Mouse (Mus musculus) heart, embryonic 15.5 days (tissue): ENCODE results near the gene Rbp4. TPM values are rescaled to one million over a fixed set of nuclear protein-coding genes. Genes with fewer than 3 reads are reported as not detected.

Experiments
- ATAC-seq: fragments of 200-750 bp; cut with Nextera tagmentation; replicated peaks from 2 replicates; pipeline ENCODE4 v1.8.0; 2017; ENCODE audit warnings: low read depth, moderate TSS enrichment; ENCODE audit not compliant: insufficient number of reproducible peaks, insufficient read depth, low FRiP score
- H3K27ac ChIP-seq: fragments of 300-500 bp; sonication (generic); 2 replicates; pipeline ENCODE4 v1.5.1; 2015; ENCODE audit warnings: mild to moderate bottlenecking, inconsistent platforms
- H3K27me3 ChIP-seq: fragments of 300-500 bp; sonication (generic); 2 replicates; pipeline ENCODE4 v1.6.1; 2015; ENCODE audit warnings: inconsistent platforms
- H3K36me3 ChIP-seq: fragments of 300-500 bp; sonication (generic); 2 replicates; pipeline ENCODE4 v1.6.1; 2015; ENCODE audit warnings: mild to moderate bottlenecking, inconsistent platforms
- H3K4me1 ChIP-seq: fragments of 300-500 bp; sonication (generic); replicated peaks from 2 replicates; pipeline ENCODE4 v1.6.1; 2015; ENCODE audit warnings: inconsistent platforms
- H3K4me2 ChIP-seq: fragments of 300-500 bp; sonication (generic); 2 replicates; pipeline ENCODE4 v1.6.1; 2015; ENCODE audit warnings: inconsistent platforms, mild to moderate bottlenecking, moderate library complexity
- H3K4me3 ChIP-seq: fragments of 300-500 bp; sonication (generic); 2 replicates; pipeline ENCODE4 v1.5.1; 2015; ENCODE audit warnings: mild to moderate bottlenecking, inconsistent platforms
- H3K9ac ChIP-seq: fragments of 300-500 bp; sonication (generic); 2 replicates; pipeline ENCODE4 v1.6.1; 2015; ENCODE audit warnings: mild to moderate bottlenecking, inconsistent platforms
- H3K9me3 ChIP-seq: fragments of 300-500 bp; sonication (generic); replicated peaks from 2 replicates; pipeline ENCODE4 v1.6.1; 2016; ENCODE audit warnings: inconsistent platforms
- whole genome bisulfite sequencing: fragments of 180-500 bp; shearing (Covaris S2); methylation state at CpG from one replicate; pipeline ENCODE4 v1.1.7; 2015; ENCODE audit warnings: mixed read lengths; 5-methylcytosine and 5-hydroxymethylcytosine counted together
- polyA plus RNA-seq: library from polyadenylated mRNA; unstranded; fragments of >200 nt; fragmentation: Nextera tagmentation; extraction: Ambion mirVana; gene quantifications from 2 replicates; pipeline ENCODE4 v1.2.1, GENCODE M21; 2015

Rbp4 gene
- polyA plus RNA-seq, 1 experiment from 2014 or later, result 4.9 TPM

- Histone ChIP-seq H3K4me1 (0 out of 2 replicates have a peak, but pooled peaks cover 4% of the 10 kb centered on the region), H3K9ac (no peak overlapping the region), H3K4me2 (peak overlapping the region; percentile 24; the same call in 1 of the 2 replicates), H3K27me3 (0 out of 2 replicates have a peak, but pooled peaks cover 3% of the 10 kb centered on the region), H3K27ac (no peak overlapping the region), H3K4me3 (no peak overlapping the region), H3K36me3 (no peaks in the 10 kb centered on the region), H3K9me3 (no peaks in the 10 kb centered on the region)
- ATAC-seq, result peak; percentile 74
- 44% methylated on average over 11 of the region's 11 CpGs for WGBS
Observed at GRCm38 (mm10) chr19:38086948-38087551, 38.0 kb downstream of the Rbp4 start.

- no peaks in the 10 kb centered on the region for H3K9me3 ChIP-seq
- no peak for ATAC-seq
- 71% methylated on average over 4 of the region's 4 CpGs for WGBS
Observed at GRCm38 (mm10) chr19:38085841-38086240, 39.2 kb downstream of the Rbp4 start.

GRCm38 (mm10) chr19:38082931-38083525, 42.1 kb downstream of the Rbp4 start:
- H3K9ac ChIP-seq, result no peak overlapping the region
- ATAC-seq, result no peak
- H3K4me1 ChIP-seq, result 0 out of 2 replicates have a peak, but pooled peaks cover 4% of the 10 kb centered on the region
- WGBS, result 59% methylated on average over 5 of the region's 5 CpGs
- H3K36me3 ChIP-seq, result no peaks in the 10 kb centered on the region
- H3K27ac ChIP-seq, result no peak overlapping the region
- H3K4me3 ChIP-seq, result no peak overlapping the region
- H3K4me2 ChIP-seq, result no peak overlapping the region
- 0 out of 2 replicates have a peak, but pooled peaks cover 3% of the 10 kb centered on the region for H3K27me3 ChIP-seq
- H3K9me3 ChIP-seq, result no peaks in the 10 kb centered on the region

More at GRCm38 (mm10) chr19:38085841-38086240, 39.2 kb downstream of the Rbp4 start:
- 0 out of 2 replicates have a peak, but pooled peaks cover 4% of the 10 kb centered on the region for H3K4me1 ChIP-seq
- H3K4me2 ChIP-seq, result no peak overlapping the region
- H3K4me3 ChIP-seq, result no peak overlapping the region
- H3K27ac ChIP-seq, result no peak overlapping the region
- H3K9ac ChIP-seq, result no peak overlapping the region
- no peaks in the 10 kb centered on the region for H3K36me3 ChIP-seq
- 0 out of 2 replicates have a peak, but pooled peaks cover 3% of the 10 kb centered on the region for H3K27me3 ChIP-seq

- H3K4me3 ChIP-seq, result no peak overlapping the region
- H3K36me3 ChIP-seq, result no peaks in the 10 kb centered on the region
- H3K4me1 ChIP-seq, result no peaks in the 10 kb centered on the region
- no peaks in the 10 kb centered on the region for H3K9me3 ChIP-seq
- no peak overlapping the region for H3K27ac ChIP-seq
- H3K4me2 ChIP-seq, result no peak overlapping the region
- 55% methylated on average over 3 of the region's 3 CpGs for WGBS
- H3K27me3 ChIP-seq, result 0 out of 2 replicates have a peak, but pooled peaks cover 3% of the 10 kb centered on the region
- ATAC-seq, result no peak
- H3K9ac ChIP-seq, result no peak overlapping the region
Observed at GRCm38 (mm10) chr19:38081361-38081760, 43.7 kb downstream of the Rbp4 start.

GRCm38 (mm10) chr19:38077851-38078540, 47.1 kb downstream of the Rbp4 start:
- no peak for ATAC-seq
- Histone ChIP-seq H3K36me3 (peaks cover 9% of the 10 kb centered on the region; the same call in 1 of the 2 replicates), H3K9ac (no peak overlapping the region), H3K27ac (no peak overlapping the region), H3K4me1 (no peaks in the 10 kb centered on the region), H3K4me3 (no peak overlapping the region), H3K4me2 (no peak overlapping the region), H3K9me3 (no peaks in the 10 kb centered on the region), H3K27me3 (no peaks in the 10 kb centered on the region)
- WGBS, result 65% methylated on average over 3 of the region's 3 CpGs

GRCm38 (mm10) chr19:38076251-38076650, 48.8 kb downstream of the Rbp4 start:
- Histone ChIP-seq H3K9me3 (no peaks in the 10 kb centered on the region), H3K4me2 (no peak overlapping the region), H3K27ac (no peak overlapping the region), H3K4me3 (no peak overlapping the region), H3K9ac (no peak overlapping the region), H3K4me1 (no peaks in the 10 kb centered on the region), H3K36me3 (peaks cover 24% of the 10 kb centered on the region; the same call in 1 of the 2 replicates), H3K27me3 (no peaks in the 10 kb centered on the region)
- ATAC-seq, result no peak
- 54% methylated on average over 2 of the region's 2 CpGs for WGBS

GRCm38 (mm10) chr19:38075051-38075450, 50.0 kb downstream of the Rbp4 start:
- WGBS, result 81% methylated on average over 11 of the region's 11 CpGs
- H3K9ac ChIP-seq, result no peak overlapping the region

GRCm38 (mm10) chr19:38073226-38073625, 51.9 kb downstream of the Rbp4 start:
- 92% methylated on average over 5 of the region's 5 CpGs for whole genome bisulfite sequencing
- Histone ChIP-seq H3K27me3 (no peaks in the 10 kb centered on the region), H3K27ac (no peak overlapping the region), H3K4me1 (no peaks in the 10 kb centered on the region), H3K4me2 (no peak overlapping the region), H3K9me3 (no peaks in the 10 kb centered on the region), H3K4me3 (no peak overlapping the region), H3K9ac (no peak overlapping the region), H3K36me3 (peaks cover 45% of the 10 kb centered on the region)
- no peak for ATAC-seq

More at GRCm38 (mm10) chr19:38075051-38075450, 50.0 kb downstream of the Rbp4 start:
- Histone ChIP-seq H3K36me3 (peaks cover 36% of the 10 kb centered on the region), H3K27ac (no peak overlapping the region), H3K4me1 (no peaks in the 10 kb centered on the region), H3K4me3 (no peak overlapping the region), H3K27me3 (no peaks in the 10 kb centered on the region), H3K9me3 (no peaks in the 10 kb centered on the region), H3K4me2 (no peak overlapping the region)
- no peak for ATAC-seq

Other genes with a start within 250 kb of the Rbp4 start
- gene Myof, start 81.7 kb downstream of the Rbp4 start, polyA plus RNA-seq, result 5.5 and 7.8 TPM in 2 replicates
- 24.6 and 26.4 TPM in 2 replicates for gene Cep55, start 70.3 kb downstream of the Rbp4 start, polyA plus RNA-seq
- 0.29 and 0.65 TPM in 2 replicates for gene Ffar4, start 28.2 kb downstream of the Rbp4 start, polyA plus RNA-seq
- not detected in 2 replicates for gene Pde6c, start 7.5 kb upstream of the Rbp4 start, polyA plus RNA-seq
- gene Fra10ac1, start 98.9 kb upstream of the Rbp4 start, polyA plus RNA-seq, result 26.3 and 26.7 TPM in 2 replicates
- gene Lgi1, start 139.3 kb upstream of the Rbp4 start, polyA plus RNA-seq, result 0.29 and 0.55 TPM in 2 replicates